Mouse (Mus musculus) testis, postnatal 14 days (tissue): ENCODE data around the gene Cacna1a.

Source experiments
- DNase-seq: peaks from one replicate; pipeline ENCODE4 v3.0.0; 2021; ENCODE audit warnings: low spot score

Cacna1a gene

DNA sequence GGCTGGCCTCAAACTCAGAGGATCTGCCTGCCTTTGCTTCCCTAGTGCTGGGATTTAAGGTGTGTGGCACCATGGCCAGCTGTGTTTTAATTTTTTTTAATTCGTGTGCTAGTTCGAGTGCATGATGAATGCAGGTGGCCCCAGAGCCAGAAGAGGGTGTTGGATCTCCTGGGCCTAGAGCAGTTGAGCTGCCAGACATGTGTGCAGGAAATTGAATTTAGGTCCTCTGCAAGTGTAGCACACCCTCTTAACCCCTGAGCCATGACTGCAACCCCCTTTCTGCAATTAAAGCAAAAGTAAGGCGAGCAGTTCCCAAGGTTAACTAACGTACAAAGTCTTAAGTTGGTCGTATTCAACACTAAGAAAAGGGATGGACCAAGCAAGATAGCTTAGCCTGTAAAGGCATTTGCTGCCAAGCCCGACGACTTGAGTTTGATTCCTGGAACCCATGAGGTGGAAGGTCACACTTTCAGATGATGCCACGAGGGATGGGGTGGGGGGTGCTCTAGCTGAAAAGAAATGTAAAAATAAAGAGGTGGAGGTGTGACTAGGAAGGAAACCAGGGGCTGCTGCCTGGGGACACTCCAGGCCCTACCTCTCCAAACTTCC lies 249.8 kb downstream of the Cacna1a start:
- DNase-seq, result no peak

DNA sequence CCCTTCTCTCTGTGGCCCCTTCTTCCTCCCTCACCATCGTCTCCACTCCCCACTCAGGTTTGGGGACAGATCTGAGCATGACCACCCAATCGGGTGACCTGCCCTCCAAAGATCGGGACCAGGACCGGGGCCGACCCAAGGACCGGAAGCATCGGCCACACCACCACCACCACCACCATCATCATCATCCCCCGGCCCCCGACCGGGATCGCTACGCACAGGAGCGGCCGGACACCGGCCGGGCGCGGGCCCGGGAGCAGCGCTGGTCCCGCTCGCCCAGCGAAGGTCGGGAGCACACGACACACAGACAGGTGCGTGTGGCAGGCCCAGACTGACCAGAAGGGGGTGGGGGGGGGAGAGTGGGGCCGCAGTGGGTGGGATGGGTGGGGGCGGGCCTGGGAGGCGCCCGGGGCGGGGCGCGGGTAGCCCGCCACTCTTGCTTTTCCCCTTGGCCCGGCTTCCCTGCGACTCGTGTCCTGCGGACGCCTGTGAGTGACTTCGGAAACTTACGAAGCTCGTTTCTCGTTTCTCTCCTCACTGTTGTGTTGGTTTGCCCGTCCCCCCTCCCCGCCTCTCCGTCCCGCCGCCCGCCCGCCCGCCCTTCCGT lies 250.4 kb downstream of the Cacna1a start:
- no peak for DNase-seq

DNA sequence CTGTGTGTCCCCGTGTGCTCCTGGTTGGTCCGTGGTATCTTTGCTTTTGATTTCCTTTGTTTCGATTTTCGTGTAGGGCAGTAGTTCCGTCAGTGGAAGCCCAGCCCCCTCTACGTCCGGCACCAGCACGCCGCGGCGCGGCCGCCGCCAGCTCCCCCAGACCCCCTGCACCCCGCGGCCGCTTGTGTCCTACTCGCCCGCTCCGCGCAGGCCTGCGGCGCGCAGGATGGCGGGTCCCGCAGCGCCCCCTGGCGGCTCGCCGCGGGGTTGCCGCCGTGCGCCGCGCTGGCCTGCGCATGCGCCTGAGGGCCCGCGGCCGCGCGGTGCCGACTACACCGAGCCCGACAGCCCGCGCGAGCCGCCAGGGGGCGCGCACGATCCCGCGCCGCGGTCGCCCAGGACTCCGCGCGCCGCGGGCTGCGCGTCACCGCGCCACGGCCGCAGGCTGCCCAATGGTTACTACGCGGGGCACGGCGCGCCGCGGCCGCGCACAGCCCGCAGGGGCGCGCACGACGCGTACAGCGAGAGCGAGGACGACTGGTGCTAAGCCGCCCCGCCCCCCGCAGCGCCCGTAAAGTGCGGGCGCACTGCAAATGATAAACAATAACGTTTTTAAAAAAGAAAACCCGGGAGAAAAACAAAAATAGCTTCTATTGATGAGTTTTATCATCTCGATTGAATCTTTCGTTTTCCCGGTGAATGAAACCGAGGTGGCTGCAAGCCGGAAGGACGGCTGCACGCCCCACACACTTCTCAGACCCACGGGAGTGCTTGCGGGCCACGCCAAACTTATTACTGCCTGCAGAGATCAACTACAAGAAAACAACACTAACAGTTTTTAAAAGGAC lies 251.1 kb downstream of the Cacna1a start:
- peak; percentile 92 for DNase-seq

DNA sequence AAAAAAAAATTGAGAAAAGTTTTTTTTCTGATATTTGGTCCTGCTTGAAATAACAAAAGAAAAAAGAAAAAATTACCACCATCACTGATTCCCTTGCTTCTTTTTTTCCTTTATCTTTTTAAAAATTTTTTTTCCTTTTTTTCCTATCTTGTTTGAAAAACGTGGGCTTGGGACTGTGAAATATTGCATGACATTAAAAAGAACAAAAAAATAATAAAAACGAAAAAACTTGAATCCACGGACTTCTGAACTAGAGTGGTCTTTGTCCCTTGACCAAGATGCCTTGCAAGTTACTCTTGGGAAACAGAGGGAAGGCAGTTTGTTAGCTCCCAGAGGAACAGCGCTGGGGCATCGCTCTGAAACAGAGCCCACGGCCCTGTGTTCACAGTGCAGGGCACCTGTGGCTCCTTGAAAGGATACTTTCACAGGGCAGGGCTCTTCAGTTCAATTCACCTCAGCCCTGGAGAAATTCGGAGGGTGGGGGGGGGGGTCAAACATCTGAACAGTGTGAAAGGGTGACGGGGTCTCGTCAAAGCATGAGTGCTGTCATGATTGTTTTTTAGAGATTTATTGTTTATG lies 251.9 kb downstream of the Cacna1a start:
- DNase-seq, result no peak

DNA sequence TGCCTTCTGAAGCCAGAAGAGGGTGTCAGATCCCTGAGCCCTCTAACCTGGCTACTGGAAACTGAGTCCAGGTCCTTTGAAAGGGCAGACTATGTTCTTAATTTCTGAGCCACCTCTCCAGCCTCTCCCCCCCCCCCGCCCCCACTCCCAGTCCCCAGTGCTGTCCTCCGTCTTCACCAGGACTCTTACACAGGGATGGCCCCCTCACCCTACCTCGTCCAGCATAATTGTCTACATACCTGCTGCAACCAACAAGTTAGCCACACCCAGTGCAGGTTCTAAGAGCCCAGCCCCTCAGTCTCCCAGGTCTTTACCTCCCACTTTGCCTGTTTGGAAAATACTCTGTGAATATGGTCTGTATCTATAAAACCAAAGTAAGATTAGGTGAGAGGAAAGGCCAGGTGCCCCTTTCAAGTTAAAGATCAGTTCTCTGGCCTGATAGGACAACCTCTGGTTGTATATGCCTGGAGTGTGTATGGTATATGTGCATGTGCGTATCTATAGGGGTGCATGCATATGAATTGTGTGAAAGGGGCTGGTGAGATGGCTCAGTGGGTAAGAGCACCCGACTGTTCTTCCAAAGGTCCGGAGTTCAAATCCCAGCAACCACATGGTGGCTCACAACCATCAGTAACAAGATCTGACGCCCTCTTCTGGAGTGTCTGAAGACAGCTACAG lies 252.5 kb downstream of the Cacna1a start:
- DNase-seq, result no peak

DNA sequence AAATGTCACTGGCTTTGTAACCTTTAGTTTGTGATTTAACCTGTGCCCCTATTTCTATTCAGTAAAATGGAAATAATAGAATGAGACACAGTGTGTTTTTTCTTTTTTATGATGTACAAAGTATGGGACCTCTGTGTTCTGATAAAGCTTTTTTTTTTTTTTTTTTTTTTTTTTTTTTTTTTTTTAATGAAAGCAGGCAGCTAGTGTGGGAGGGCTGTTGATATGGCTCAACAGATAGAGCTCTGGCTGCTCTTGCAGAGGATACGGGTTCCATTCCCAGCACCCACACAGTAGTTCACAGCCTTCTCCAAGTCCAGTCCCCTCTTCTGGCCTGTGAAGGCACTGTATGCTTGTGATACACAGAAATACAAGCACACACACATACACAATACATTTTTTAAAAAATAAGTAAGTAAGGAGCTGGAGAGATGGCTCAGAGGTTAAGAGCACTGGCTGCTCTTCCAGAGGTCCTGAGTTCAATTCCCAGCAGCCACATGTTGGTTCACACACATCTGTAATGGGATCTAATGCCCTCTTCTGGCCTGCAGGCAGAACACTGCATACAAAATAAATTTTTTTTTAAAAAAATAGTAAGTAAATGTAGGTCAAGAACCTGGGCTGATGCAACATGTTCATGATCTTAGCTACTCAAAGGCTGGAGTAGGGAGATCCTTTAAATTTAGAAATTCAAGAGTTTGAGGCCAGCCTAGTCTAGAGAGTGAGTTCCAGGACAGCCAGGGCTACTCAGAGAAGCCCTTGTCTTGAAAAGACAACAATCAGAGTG lies 253.5 kb downstream of the Cacna1a start:
- no peak for DNase-seq

DNA sequence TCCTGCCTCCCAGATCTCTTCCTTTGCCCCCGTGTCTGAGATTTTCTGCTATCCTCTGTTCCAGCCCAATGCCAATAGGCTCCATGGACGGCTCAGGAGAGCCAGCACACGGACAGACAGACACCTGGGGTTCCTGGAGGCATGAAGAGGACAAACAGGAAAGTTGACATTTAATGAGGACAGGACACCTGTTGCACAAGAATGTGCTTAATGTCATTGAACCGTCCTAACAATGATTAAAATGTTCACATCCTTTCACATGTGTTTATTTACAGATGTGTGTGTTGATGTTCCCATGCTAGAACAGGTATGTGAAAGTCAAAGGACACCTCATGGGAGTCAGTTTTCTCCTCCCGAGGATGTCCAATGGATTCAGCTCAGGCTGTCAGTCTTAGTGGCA lies 254.8 kb downstream of the Cacna1a start:
- no peak for DNase-seq

DNA sequence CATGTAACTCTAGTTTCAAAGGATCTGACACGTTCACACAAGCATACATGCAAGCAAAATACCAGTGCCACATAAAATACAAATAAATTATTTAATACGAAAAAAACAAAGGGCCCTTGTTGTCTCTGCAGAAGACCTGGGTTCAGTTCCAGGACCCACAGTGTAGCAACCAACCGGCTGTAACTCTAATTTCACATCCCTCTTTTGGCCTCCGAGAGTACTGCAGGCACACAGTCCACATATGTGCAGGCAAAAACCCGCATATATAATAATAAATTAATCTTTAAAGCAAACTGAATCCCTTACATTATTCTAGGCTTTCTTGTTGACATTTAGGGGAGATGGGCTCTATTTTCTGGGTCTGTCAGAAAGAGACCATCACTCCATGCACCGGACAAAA lies 258.6 kb downstream of the Cacna1a start:
- no peak for DNase-seq

DNA sequence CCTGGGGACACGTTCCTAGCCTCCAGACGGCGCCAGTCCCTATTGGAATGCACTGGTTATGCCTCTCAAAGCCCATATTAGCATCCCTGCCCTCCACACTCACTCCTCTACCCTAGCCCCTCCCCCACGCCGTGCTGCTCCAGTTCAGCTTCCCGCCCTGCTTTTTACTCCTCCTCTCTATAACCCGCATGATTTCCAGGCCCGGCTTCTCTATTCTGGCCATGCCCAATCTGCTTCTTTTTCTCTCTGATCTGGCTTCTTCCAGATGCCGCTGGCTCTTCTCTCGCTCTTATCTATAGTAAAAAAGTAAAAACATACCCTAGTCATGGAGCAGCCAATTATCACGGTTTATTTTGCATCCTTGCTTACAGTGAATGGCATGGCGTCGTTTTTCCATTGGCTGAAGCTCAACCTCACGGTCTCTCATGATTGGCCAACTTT lies 259.2 kb downstream of the Cacna1a start:
- no peak for DNase-seq

DNA sequence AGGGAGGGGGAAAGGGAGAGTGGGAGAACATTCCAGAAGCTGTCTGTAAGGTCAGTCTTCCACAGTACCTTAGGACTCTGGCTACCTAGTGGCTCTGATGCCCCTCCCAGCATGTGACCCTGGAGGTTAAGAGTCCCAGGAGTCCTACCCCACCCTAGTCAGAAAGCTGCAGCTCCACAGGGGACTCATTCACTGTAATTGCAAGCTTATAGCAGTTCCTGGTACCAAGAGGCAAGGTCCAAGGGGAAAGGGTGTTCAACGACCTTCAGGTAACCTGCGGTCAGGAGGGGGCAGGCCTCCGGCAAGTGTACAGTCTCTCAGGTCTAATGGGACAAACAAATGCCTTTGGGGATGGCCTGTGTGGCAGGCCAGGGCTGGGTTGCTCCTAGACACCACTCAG lies 262.0 kb downstream of the Cacna1a start:
- no peak for DNase-seq

DNA sequence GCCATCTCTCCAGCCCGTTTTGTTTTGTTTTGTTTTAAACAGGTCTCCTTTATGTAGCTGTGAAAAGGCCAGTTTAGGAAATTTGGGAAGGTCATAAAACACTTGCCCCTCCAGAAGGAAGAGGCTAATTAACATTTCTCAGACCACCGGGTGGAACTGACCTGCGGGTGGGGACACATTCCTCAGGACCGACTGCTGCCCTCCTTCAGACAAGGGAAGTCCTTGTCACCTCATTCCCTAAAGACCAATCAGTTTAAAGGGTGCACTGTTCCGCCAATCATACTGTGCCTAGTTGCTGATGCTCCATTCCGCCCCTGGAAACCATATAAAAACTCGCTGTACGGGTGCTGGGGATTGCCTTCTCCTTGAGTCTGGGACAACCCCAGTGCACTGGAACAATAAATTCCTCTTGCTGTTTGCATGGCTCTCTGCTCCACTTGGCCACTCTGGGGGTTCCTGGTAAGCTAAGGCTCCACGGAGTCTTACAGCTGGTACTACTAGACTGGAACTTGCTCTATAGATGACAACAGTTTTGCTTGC lies 264.9 kb downstream of the Cacna1a start:
- no peak for DNase-seq

DNA sequence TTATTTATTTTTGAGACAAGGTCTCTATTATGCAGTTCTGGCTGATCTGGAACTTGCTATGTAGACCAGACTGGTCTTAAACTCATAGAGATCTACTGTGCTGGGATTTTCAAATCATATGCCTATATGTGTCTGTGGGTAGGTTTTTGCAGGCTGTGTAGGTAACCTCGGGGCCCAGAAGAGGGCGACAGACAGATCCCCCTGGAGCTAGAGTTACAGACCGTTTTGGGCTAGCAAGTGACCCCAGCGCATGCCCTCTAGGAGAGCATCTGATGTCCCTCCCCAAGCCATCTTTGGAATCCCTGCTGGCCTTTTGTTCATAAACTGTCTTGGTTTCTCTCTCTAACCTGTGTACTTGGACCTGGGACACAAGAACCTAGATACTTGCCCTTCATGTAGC lies 266.4 kb downstream of the Cacna1a start:
- DNase-seq, result no peak

DNA sequence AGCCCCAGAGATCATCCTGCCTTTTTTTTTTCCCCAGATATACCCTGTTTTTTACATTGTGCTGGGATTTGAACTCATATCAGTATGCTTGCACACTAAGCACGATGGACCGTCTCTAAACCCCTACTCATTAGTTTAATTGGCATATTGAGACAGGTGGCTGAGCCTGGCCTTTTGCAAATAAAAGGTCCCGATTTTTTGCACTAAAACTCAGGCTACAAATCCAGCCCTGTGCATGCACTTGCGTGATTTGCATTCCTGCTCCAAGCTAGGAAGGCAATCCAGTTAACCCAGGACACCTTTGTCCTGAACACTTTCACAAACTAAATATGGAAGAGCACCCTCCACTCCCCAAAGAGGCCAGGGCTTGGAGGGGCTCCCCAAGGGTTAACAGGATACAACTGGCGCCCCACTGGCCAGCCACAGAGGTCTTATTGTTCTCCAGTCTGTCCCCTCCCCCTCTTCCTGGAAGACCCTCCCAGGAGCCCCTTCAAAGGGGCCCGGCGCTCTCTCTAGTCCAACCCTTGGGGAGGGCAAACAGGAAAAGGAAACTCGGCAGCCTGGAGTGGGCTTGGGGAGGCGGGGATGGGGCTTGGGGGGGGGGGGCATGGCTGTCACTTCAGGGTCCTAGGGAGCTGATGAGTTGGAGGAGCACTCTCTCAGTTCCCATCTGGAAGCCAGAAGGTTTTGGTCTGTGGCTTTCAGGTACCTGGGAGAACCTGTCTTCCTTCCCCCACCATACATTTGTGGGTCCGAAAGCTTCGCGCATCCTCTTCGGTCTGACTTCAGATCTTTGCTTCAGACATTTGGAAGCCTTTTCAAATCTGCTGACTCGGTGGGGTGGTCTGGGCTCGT lies 267.3 kb downstream of the Cacna1a start:
- no peak for DNase-seq

DNA sequence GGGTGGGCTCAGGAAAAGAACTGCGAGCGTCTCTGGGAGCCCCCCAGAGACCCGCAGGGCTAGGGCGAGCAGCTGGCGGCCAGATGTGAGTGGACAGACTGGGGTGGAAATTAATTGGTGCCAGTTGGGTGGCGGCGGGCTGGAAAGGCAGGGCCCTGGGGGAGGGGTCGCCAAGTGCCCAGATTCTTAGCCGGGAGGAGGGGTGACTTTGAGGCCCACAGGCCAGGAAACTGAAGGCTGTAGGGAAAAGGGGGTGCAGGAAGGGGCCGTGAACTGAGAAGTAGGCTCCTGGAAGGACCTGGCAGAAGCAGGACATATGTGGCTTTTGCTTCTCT lies 267.9 kb downstream of the Cacna1a start:
- DNase-seq, result no peak

DNA sequence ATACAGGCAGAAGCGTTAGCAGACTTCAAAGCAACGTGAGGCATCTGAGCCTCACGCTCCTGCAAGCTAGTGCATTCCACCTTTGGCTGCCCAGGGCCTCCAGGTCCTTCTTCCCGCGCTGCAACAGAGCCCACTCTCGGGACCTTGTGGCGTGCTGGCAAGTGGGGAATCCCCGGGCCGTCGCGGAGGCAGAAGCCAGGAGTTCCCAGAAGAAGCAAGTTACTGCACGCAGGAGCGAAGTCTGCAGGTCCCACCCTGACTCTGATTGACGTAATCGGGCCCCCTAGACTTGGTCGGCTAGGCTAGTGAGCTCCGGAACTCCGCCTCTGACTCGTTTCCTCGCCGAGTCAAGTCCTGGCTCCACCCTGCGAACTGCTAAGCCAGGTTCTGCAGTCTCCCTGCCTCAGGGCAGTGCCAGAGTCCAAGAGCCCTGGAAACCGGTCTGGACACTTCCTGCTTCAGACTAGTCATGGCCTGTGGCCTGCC lies 268.4 kb downstream of the Cacna1a start:
- DNase-seq, result peak; percentile 74

DNA sequence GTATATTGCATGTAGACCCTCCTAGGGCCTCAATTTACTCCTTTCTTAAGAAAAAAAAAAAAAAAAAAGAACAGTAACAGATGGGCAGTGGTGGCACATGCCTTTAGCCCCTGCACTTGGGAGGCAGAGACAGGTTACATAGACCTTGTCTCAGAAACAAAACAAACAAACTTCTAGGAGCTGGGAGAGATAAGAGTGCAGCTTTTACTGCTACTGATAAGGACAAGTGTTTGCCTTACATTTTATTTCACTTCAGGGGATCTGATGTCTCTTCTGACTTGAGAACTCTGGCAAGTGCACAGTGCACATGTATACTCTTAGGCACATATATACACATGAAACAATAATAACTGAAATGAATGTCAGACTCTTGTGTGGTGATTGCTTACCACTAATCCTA lies 269.0 kb downstream of the Cacna1a start:
- no peak for DNase-seq

DNA sequence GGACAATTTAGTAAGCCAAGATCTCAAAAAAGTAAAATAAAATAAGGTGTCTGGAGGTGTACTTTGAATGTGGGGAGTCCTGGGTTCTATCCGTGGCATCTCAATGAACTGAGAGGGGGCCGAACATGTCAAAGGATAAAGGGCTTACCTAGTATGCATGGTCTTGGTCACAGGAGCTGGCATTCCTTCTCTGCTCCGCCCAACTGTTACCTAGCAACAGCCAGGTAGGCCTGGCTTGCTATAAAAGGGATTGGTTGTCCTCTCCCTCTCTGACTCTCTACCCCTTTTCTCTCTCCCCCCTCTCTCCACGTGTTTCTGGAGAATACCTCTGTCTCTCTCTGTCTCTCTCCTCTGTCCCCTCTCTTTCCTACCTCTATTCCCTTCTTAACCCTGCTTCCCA lies 269.4 kb downstream of the Cacna1a start:
- DNase-seq, result no peak

DNA sequence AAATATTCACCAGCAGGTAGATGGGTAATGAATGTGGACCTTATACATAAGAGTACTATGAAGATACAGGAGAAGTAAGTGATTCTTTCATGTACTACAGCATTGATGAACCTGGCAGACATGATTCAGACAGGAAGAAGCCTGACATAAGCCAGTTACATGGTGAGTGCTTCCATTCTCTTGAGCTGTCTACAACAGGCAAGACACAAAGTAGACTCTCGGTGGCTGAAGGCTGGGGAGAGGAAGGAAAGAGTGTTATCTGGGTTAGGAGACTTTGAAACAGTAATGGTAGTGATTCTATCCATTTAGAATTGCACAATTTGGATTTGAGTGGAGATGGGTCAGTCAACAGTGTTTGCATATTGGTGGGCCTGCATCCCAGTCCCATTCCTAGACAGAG lies 270.7 kb downstream of the Cacna1a start:
- no peak for DNase-seq

DNA sequence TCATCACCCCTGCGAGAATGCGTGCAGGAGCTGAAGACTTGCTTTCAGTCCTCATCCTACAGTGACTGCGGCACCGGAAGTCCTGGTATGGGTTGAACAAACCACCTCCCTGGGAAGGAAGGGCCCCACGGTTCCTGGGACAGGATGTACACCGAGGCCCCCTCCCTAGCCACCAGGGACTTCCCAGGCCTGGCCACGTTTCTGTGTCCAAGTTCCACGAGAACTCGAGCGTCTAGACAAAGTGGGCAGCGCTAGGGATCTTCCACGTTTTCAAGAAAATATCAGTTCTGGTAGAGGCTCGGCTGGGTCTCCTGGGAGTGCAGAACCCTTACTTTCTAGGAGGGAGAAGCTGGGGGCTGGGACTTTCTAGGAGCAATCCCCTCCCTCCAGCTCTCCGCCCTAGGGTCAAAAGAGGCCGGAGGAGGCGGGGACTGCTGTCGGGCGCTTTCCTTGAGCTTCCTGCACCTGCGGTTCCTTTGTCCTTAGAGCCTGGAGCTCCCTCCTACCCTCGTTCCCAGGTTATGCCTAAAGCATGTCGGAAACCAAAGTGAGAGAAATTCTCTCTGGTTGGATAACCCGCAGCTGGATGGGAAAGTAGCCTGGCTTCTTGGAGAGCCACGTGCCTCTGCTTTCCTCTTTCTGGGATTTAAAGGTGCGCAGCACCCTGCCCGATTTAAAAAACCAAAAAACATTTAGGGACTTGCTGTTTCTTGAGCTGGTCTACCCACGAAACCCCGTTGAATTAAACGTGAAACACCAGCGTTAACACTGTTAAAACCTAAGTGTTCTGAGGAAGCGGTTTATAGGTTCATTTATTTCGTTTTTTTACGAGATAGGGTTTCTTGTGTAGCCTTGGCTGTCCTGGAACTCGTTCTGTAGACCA lies 271.9 kb downstream of the Cacna1a start:
- DNase-seq, result peak; percentile 69
